Mouse (Mus musculus) lung, embryonic 15.5 days (tissue): ENCODE results near the gene 1700102P08Rik. TPM values are rescaled to one million over a fixed set of nuclear protein-coding genes. Genes with fewer than 3 reads are reported as not detected.

Experiments used
- ATAC-seq: fragments of 200-750 bp; cut with Nextera tagmentation; 2 replicates; pipeline ENCODE4 v1.8.0; 2017; ENCODE audit warnings: moderate number of reproducible peaks, borderline replicate concordance; ENCODE audit not compliant: low FRiP score, low TSS enrichment; ENCODE audit errors: extremely low read depth
- H3K27ac ChIP-seq: fragments of 300-500 bp; sonication (generic); 2 replicates; pipeline ENCODE4 v1.5.1; 2015; ENCODE audit warnings: moderate library complexity, mild to moderate bottlenecking, inconsistent platforms
- H3K27me3 ChIP-seq: fragments of 300-500 bp; sonication (generic); 2 replicates; pipeline ENCODE4 v1.6.1; 2015; ENCODE audit warnings: inconsistent platforms
- H3K36me3 ChIP-seq: fragments of 300-500 bp; sonication (generic); 2 replicates; pipeline ENCODE4 v1.6.1; 2015; ENCODE audit warnings: inconsistent platforms
- H3K4me1 ChIP-seq: fragments of 300-500 bp; sonication (generic); 2 replicates; pipeline ENCODE4 v1.6.1; 2015; ENCODE audit warnings: inconsistent platforms
- H3K4me2 ChIP-seq: fragments of 300-500 bp; sonication (generic); 2 replicates; pipeline ENCODE4 v1.6.1; 2015; ENCODE audit warnings: inconsistent platforms, mild to moderate bottlenecking, moderate library complexity
- H3K4me3 ChIP-seq: fragments of 300-500 bp; sonication (generic); 2 replicates; pipeline ENCODE4 v1.5.1; 2015; ENCODE audit warnings: mild to moderate bottlenecking, inconsistent platforms
- H3K9ac ChIP-seq: fragments of 300-500 bp; sonication (generic); 2 replicates; pipeline ENCODE4 v1.6.1; 2015; ENCODE audit warnings: inconsistent platforms
- H3K9me3 ChIP-seq: fragments of 300-500 bp; sonication (generic); 2 replicates; pipeline ENCODE4 v1.6.1; 2016; ENCODE audit warnings: inconsistent platforms
- WGBS: fragments of 180-500 bp; shearing (Covaris S2); methylation state at CpG from one replicate; pipeline ENCODE4 v1.1.7; 2015; 5-methylcytosine and 5-hydroxymethylcytosine counted together
- polyA plus RNA-seq: library from polyadenylated mRNA; unstranded; fragments of >200 nt; fragmentation: Nextera tagmentation; extraction: Ambion mirVana; gene quantifications from 2 replicates; pipeline ENCODE4 v1.2.1, GENCODE M21; 2015

The 1700102P08Rik gene
- polyA plus RNA-seq, 1 experiment from 2014 or later: 0.40 TPM

DNA sequence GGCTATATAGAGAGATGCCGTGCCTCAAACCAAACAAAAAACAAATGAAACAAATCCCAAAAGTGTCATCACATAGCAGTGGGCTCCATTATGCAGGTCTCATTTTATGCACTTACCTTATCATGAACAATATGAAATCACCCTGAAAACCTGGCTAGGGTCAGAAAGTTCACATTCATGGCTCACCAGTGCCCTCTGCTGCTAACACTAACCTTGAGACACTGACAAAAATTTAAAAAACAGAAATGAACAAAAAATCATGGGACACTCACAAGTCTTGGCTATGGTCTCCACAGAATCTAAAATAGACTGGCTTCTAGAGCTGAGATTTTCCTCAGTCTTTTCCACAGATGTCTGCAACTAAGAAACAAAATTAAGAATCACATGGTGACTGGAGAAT is 19.6 kb downstream of the 1700102P08Rik start:
- WGBS: 79% methylated on average over 1 of the region's 1 CpGs
- no peaks in the 10 kb centered on the region for H3K9me3 ChIP-seq
- ATAC-seq: no peak

DNA sequence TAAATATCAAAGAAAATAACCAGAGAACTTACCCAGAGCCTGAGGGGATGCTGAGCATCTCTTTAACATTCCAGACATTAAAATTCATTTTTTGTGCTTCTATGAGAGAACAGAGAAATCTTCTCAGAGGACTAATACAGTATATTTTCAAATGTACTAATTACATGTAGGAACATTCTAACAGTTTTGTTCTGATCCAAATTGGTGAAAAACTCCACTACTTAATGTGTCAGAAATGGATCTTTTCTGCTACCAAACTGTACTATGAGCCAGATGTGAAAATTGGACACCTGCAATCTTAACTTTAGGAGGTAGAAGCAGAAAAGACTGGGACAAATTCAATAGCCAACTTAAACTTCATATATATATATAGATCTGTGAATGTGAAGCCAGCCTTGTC is 35.8 kb downstream of the 1700102P08Rik start, which contains the start of gene Ccdc36:
Gene Ccdc36, minus strand, starts transcription at position 101 of the 400 bp plus-strand sequence.
- Histone ChIP-seq H3K9ac (no peak within 1 kb of the TSS), H3K9me3 (no peaks in the 10 kb centered on the region), H3K36me3 (no peaks in the 10 kb centered on the region), H3K4me1 (peaks cover 4% of the 10 kb centered on the region; the same call in 1 of the 2 replicates), H3K27me3 (no peaks in the 10 kb centered on the region), H3K4me2 (no peak within 1 kb of the TSS), H3K27ac (no peak within 1 kb of the TSS), H3K4me3 (no peak within 1 kb of the TSS)
- ATAC-seq: no peak

More for the DNA sequence above, 19.6 kb downstream of the 1700102P08Rik start:
- H3K27me3 ChIP-seq: no peaks in the 10 kb centered on the region
- no peak overlapping the region for H3K27ac ChIP-seq
- H3K4me2 ChIP-seq: no peak overlapping the region
- H3K9ac ChIP-seq: no peak overlapping the region
- no peaks in the 10 kb centered on the region for H3K4me1 ChIP-seq
- H3K4me3 ChIP-seq: no peak overlapping the region
- H3K36me3 ChIP-seq: no peaks in the 10 kb centered on the region

DNA sequence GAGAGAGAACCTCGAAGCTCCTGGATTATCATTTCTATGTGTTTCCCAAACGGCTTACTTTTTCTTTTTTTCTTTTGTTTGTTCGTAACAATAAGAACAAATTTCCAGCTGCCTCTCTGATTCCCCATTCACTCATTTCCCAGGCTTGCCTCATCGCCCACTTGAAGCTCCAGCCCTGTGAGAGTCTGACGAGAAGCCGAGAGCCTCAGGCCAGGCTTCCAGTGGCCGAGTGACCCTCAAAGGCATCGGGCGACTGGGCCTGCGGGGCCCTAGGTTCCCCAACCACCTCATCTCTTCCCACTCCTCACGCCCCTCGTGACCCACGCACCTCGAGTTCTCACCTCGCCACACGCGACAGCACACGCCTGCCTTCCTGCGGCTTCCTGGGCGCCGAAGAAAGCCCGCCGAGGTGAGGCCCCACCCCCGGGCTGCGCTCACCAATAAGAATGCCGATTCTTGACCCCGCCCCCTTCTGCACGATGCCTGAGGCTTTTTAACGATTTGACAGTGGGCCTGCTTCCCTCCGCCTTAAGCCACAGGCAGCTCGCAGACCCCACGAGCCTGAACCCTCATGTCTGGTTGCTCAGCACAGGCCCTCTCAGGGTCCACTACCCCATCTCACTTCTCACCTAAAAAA is 38.9 kb downstream of the 1700102P08Rik start:
- 0 out of 2 replicates have a peak overlapping the region, but pooled peaks have one; percentile 30 for H3K9ac ChIP-seq
- peak overlapping the region; percentile 65 for H3K4me2 ChIP-seq
- H3K4me1 ChIP-seq: peaks cover 4% of the 10 kb centered on the region; the same call in 1 of the 2 replicates
- peak; percentile 70; the same call in 1 of the 2 replicates for ATAC-seq
- H3K4me3 ChIP-seq: peak overlapping the region; percentile 39
- no peaks in the 10 kb centered on the region for H3K36me3 ChIP-seq
- H3K9me3 ChIP-seq: no peaks in the 10 kb centered on the region
- H3K27me3 ChIP-seq: no peaks in the 10 kb centered on the region
- WGBS: 47% methylated on average over 32 of the region's 32 CpGs
- no peak overlapping the region for H3K27ac ChIP-seq

DNA sequence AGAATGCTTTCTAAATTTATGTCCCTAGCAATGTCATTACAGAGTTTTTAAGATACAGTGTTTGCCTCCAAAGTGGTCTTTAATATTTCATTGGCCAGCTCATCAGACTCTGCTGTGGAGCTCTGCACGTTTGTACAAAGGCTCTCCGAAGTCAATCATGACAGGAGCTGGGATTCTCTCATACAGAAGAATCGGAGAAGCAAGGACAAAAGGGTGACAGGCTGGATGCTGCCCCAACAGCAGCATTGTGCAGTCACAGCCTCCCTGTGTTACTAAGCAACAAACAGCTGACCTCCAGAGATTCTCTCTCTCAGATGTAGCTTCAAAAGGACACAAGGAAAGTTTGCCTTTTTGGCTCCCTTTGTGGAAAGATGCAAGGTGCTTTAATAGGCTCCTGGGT is 43.6 kb downstream of the 1700102P08Rik start, which contains the start of gene BC048562:
Gene BC048562, plus strand, starts transcription at position 301 of the 400 bp plus-strand sequence.
- Histone ChIP-seq H3K4me1 (peaks cover 18% of the 10 kb centered on the region), H3K9me3 (no peaks in the 10 kb centered on the region), H3K9ac (no peak within 1 kb of the TSS), H3K4me2 (no peak within 1 kb of the TSS), H3K27me3 (no peaks in the 10 kb centered on the region), H3K27ac (no peak within 1 kb of the TSS), H3K4me3 (no peak within 1 kb of the TSS), H3K36me3 (no peaks in the 10 kb centered on the region)
- ATAC-seq: no peak
- 64% methylated on average over 3 of the region's 3 CpGs for WGBS

DNA sequence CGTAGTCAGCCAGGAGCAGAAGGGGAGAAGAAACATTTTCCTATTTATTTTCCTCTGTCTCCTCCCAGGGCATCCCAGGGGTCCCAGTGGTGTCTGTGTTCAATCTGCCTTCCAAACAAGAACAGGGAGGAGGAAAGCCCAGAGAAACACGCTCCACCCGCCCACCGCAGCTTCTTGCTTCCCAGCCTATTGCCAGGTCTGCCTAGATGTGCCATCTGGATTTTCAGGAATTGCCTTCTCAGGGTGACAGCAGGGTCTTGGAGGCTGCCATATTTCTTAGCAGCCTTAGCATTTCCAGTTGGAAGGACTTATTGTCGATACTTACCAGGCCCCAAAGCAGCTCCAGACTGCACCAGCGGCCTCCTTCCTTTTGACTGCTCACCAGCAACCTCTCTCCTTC is 46.6 kb downstream of the 1700102P08Rik start:
- Histone ChIP-seq H3K9ac (no peak overlapping the region), H3K9me3 (no peaks in the 10 kb centered on the region), H3K4me3 (no peak overlapping the region), H3K27me3 (no peaks in the 10 kb centered on the region), H3K36me3 (no peaks in the 10 kb centered on the region), H3K27ac (no peak overlapping the region), H3K4me2 (no peak overlapping the region), H3K4me1 (peaks cover 25% of the 10 kb centered on the region)
- ATAC-seq: no peak
- WGBS: 83% methylated on average over 6 of the region's 6 CpGs

DNA sequence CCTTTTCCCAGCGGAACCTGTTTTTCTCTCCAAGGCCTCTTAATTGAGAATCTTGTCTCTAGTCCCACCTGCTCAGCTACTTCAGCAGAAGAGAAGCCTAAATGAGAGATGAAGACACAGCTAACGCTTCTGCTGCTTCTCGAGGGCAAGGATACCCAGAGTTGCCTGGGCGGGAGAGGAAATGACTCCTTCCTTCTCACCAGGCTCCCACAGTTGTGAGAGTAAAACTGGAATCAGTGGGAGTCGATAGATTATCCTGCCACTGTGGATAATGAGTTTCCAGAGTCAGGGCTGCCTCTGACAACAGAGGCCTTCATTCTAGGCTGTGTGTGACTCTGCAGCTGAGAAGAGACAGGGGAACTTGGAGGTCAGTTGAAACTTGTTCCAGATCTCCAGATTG is 47.9 kb downstream of the 1700102P08Rik start:
- H3K27ac ChIP-seq: peak overlapping the region; percentile 17; the same call in 1 of the 2 replicates
- peaks cover 26% of the 10 kb centered on the region for H3K4me1 ChIP-seq
- no peak overlapping the region for H3K9ac ChIP-seq
- no peak overlapping the region for H3K4me2 ChIP-seq
- H3K36me3 ChIP-seq: no peaks in the 10 kb centered on the region
- WGBS: 58% methylated on average over 5 of the region's 5 CpGs
- H3K9me3 ChIP-seq: no peaks in the 10 kb centered on the region
- no peaks in the 10 kb centered on the region for H3K27me3 ChIP-seq
- no peak overlapping the region for H3K4me3 ChIP-seq
- no peak for ATAC-seq

DNA sequence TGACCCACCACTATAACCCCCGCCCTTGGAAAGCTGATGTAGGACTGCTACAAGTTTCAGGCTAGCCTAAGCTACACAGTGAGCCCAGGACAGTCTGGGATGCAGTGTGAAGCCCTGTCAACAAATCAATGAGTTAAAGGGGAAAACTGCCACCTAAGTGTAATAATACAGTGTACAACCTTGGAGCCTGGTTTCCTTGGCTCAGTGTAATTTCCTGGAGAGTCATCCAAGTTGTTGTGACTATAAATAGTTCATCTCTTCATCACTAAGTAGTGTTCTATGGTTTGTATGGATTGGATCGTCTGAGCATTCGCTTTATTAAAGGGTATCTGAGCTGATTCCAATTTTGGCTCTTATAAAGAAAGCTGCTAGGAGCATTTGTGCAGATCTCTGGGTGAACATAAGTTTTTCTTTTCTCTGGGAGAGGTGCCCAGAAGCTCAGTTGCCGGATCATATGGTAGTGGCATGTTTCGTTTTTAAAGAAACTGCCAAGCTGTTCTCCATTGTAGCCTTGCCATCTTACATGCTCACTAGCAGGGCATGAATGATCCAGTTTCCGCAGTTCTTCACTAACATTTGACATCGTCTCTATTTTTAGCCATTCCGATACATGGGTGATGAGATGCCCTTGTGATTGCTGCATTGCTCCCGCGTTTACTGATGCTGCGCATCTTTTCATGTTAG is 48.8 kb downstream of the 1700102P08Rik start:
- H3K36me3 ChIP-seq: no peaks in the 10 kb centered on the region
- WGBS: 80% methylated on average over 11 of the region's 11 CpGs
- H3K4me3 ChIP-seq: no peak overlapping the region
- no peaks in the 10 kb centered on the region for H3K27me3 ChIP-seq
- no peaks in the 10 kb centered on the region for H3K9me3 ChIP-seq
- no peak overlapping the region for H3K4me2 ChIP-seq
- H3K9ac ChIP-seq: no peak overlapping the region
- H3K4me1 ChIP-seq: peaks cover 26% of the 10 kb centered on the region
- no peak overlapping the region for H3K27ac ChIP-seq
- ATAC-seq: peak; percentile 17; the same call in 1 of the 2 replicates

DNA sequence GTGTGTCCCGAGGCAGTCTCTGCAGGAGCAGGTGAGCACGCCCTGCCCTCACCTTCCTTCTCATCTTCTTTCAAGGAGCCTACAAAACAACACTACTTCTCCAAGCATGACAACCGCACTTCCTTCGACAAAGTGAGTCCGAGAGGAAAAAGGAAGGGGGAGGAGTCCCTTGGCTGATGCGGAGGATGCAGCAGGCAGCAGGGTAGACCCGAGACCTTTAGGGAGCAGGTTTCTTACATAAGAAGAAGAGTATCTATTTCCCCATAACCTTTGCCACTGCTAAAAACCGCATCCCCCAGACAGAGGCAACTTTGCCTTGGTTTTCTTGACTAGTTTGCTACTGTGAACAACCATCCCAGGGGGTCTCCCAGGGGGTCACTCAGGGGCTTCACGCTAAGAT is 52.5 kb downstream of the 1700102P08Rik start:
- no peak for ATAC-seq
- Histone ChIP-seq H3K4me2 (no peak overlapping the region), H3K36me3 (peaks cover 17% of the 10 kb centered on the region), H3K4me3 (no peak overlapping the region), H3K27me3 (no peaks in the 10 kb centered on the region), H3K27ac (no peak overlapping the region), H3K4me1 (peaks cover 31% of the 10 kb centered on the region), H3K9ac (no peak overlapping the region), H3K9me3 (no peaks in the 10 kb centered on the region)
- WGBS: 64% methylated on average over 9 of the region's 9 CpGs

DNA sequence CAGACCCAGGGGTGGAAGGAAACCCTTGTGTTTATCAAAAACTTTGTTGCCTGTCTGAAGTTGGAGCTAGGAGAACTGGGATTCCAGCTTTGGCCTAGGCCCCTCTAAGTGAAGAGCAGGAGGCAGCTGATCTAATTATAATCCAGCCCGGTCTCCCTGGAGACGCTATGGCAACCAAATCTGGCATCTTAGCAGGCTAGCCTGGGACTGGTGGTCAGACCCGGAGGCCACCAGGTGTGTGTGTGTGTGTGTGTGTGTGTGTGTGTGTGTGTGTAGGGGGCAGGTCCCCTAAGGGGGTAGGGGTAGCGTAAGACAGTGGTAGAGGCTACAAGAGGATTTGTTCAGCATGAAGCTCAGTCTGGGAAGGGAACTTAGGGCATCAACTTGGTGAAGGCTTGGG is 57.3 kb downstream of the 1700102P08Rik start:
- Histone ChIP-seq H3K4me2 (peak overlapping the region; percentile 98), H3K27ac (peak overlapping the region; percentile 80), H3K36me3 (peaks cover 19% of the 10 kb centered on the region), H3K9ac (peak overlapping the region; percentile 4; the same call in 1 of the 2 replicates), H3K27me3 (no peaks in the 10 kb centered on the region), H3K9me3 (no peaks in the 10 kb centered on the region), H3K4me3 (no peak overlapping the region), H3K4me1 (peaks cover 43% of the 10 kb centered on the region)
- 0 out of 2 replicates have a peak, but pooled peaks have one; percentile 2 for ATAC-seq
- 50% methylated on average over 4 of the region's 4 CpGs for WGBS

DNA sequence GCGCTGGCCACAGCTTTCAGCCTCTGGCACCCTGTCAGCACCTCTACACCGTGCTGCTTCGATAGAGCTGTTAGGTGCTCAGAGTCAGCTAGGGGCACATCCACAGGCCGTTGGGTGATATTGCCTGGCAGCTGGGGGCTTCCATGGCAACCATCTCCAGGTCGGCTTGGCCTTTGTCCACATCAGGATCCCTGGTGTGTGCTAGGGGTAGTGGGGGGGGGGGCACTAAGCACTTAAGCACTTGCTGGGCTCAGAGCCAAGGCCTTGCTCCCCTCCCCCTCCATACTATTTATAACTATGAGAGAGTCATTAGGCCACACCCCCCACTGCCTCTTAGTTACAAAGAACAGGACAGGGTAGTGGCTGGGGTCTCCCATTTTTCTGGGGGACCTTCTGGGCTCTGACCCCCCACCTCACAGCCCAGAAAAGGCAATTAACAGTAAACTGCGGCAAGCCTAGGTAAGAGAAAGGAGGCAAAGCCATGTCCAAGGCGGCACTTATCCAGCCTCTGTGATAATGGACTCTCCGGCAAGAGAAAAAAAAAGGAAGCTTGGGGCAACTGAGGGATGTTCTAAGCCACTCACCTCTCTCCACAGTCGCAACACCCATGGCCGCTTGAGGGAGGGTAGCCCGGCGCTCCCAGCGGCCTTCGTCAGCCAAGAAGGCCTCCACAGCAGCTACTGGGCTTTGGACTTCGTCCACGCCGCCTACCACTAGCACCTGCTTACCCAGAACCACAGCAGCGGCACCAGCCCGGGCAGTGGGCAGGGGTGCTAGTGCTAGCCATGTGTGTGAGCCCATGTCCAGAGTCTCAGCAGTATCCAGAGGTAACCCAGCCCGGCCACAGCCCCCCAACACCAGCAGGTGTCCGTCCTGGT is 57.9 kb downstream of the 1700102P08Rik start:
- Histone ChIP-seq H3K4me3 (peak overlapping the region; percentile 66), H3K36me3 (peaks cover 19% of the 10 kb centered on the region), H3K27ac (peak overlapping the region; percentile 80), H3K4me1 (peaks cover 43% of the 10 kb centered on the region), H3K27me3 (no peaks in the 10 kb centered on the region), H3K4me2 (peak overlapping the region; percentile 98), H3K9ac (peak overlapping the region; percentile 8; the same call in 1 of the 2 replicates), H3K9me3 (no peaks in the 10 kb centered on the region)
- ATAC-seq: peak; percentile 24
- 51% methylated on average over 21 of the region's 21 CpGs for WGBS

DNA sequence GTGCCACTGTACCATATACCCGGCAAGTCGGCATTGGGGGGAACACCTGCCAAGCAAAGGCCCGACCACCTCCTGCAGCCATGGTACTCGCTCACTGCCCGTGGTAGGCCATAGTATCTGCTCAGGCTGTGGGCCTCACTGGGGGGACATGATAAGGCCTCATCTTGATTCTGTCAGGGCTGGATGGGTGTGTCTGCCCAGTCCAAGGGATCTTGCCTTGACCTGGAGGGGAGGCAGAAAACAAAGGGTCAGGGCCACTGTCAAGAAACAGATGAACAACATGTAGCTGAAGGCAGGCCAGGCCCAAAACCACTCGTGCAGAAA is 58.5 kb downstream of the 1700102P08Rik start:
- no peaks in the 10 kb centered on the region for H3K9me3 ChIP-seq
- WGBS: 75% methylated on average over 6 of the region's 6 CpGs
- no peak overlapping the region for H3K9ac ChIP-seq
- H3K27me3 ChIP-seq: no peaks in the 10 kb centered on the region
- no peak for ATAC-seq
- peaks cover 43% of the 10 kb centered on the region for H3K4me1 ChIP-seq
- peaks cover 19% of the 10 kb centered on the region for H3K36me3 ChIP-seq
- H3K27ac ChIP-seq: peak overlapping the region; percentile 80
- peak overlapping the region; percentile 98 for H3K4me2 ChIP-seq
- H3K4me3 ChIP-seq: peak overlapping the region; percentile 66
